Mouse (Mus musculus) megakaryocyte progenitor cell, adult 5-6 weeks (primary cell): Measurements from ENCODE around the gene Inf2. TPM values are rescaled to one million over a fixed set of nuclear protein-coding genes. Genes with fewer than 3 reads are reported as not detected.

Source experiments
- ATAC-seq: replicated peaks from 2 replicates; pipeline ENCODE4 v1.8.0; 2016; ENCODE audit warnings: mild to moderate bottlenecking, moderate TSS enrichment, inconsistent platforms; ENCODE audit not compliant: poor library complexity
- total RNA-seq, 2 experiments: library from RNA; stranded (forward) in 1 of 2; stranded (reverse) in 1 of 2; fragments of 157-497, 149-512 nt in 1 of 2; fragments of 200-1000 nt in 1 of 2; gene quantifications; 2 replicates each; pipeline versions ENCODE4 v1.2.3 to v1.2.4; 2015 to 2017

Gene Inf2
- total RNA-seq, 2 experiments from 2014 or later = 7.1 to 11.0 TPM

DNA sequence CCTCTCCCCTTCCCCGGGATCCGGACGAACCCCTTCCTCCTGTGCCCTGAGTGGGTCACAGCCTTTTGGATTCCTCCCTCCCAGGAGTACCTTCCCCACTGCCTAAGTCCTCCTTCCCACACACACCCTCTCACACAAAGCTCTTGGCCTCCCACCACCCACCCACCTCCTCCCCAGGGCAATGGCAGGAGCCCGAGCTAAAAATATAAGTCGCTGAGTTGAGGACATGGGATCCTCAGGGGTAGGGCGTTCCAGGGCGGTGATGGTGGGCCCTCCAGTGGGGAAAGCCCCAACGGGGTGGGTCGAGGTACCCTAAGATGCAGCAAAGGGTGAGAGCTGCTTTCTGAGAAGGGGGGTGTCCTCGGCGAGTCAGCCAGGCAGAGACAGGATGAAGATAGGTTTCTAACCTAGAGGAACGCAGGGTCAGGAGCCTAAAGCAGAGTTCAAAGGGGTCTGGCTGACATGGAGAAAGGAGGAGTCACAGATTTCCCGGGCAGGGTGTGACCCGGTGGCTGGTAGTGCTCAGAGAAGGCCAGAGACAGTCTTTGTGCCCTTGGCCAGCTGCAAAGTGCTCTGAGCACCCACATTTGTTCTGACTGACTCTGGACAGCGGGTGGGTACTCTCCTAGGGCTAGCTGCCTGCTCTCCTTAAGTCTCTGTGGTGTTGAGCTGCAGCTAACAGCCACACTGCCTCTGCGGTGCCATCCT lies 31.9 kb downstream of the Inf2 start:
- no peak for ATAC-seq

- ATAC-seq = no peak
These were observed 33.3 kb downstream of the Inf2 start for GRCm38 (mm10) chr12:112621900-112622299.

- peak; percentile 57 for ATAC-seq
These were observed 35.2 kb downstream of the Inf2 start for GRCm38 (mm10) chr12:112623742-112624141.

DNA sequence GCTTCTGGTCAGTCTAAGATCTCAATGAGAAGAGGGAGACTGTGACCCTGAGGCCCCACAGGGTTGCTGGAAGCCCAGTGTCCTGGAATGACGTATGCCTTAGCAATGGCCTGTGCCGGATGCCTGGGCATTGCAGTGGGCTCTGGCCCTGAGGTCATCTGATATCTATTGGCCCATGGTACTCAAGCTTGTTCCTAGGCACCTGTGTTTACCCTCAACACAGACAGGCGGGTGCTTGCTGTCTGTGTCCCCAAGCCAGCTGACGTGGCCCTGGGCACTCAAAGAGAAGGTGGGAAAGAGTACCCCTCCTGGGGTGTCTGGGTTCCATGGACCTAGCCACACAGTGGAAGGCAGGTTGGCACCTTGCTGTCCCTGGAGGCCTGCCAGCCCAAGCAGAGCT lies 37.1 kb downstream of the Inf2 start:
- ATAC-seq = no peak

- ATAC-seq = no peak
These were observed 37.9 kb downstream of the Inf2 start for GRCm38 (mm10) chr12:112626455-112626854.

GRCm38 (mm10) chr12:112627097-112627881 lies 38.7 kb downstream of the Inf2 start:
- ATAC-seq = no peak

- no peak for ATAC-seq
These were observed 39.6 kb downstream of the Inf2 start for GRCm38 (mm10) chr12:112628197-112628596.

DNA sequence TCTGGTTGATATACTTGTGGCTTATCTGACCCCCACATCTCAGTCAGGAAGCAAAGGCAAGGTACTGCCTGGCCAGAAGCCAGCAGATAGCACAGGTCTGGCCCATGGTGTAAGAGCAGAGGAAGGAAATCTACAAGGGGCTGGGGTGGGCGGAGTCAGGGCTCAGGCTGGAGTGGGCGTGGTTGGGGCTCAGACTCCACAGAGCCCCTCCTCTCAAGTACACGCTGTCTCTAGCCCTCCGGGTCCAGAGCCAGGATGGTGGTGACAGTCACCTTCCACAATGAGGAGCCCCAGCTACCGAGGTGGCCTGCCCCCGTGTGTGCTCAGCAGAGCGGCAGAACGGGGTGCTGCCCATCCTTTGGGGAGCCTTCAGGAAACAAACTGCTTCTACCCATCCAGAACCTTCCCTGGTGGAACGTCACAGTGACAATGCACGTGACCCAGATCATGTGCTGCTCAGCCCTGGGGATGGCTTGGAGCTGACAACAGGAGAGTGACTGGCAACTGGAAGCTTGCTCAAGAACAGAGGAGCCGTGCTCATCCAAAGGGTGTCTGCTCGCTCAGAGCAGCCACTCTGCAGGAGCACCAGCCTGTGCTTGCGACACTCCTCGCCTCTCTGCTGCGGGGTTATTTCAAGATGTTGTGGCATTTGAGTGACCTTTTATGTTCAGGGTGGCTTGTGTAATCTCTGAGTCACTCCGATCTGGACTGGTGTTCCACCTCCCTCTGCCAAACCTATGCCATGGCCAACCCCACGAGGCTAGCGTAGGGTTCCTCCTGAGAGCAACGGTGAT lies 40.5 kb downstream of the Inf2 start:
- peak; percentile 68 for ATAC-seq

DNA sequence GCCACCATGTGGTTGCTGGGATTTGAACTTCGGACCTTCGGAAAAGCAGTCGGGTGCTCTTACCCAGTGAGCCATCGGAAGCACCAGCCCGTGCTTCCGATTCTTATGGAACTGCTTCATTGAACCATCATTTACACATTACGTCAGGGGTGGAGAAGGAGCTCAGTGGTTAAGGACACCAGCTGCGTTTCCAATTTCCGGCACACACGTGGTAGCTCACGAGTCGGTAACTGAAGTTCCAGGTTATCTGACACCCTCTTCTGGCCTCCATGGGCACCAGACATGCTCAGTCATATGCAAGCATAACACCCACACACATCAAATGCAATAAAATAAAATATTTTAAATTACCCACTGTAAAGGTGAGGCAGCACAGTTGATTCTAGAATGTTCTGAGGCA lies 41.4 kb downstream of the Inf2 start:
- ATAC-seq = no peak

DNA sequence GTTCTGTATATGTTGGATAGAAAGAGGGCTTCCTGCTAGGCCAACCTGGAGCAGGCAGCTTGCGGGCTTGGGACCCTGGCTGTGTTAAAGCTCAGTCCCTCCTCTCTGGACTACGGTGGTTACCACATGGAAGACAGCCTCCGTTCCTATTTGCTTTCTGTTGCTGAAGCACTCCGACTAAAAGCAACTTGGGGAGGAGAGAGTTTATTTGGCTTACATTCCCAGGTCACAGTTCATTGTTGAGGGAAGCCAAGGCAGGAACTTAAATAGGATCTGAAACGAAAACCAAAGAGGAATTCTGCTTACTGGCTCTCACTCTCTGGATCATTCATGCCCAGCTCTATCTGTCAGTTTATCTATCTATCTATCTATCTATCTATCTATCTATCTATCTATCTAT lies 42.2 kb downstream of the Inf2 start:
- no peak for ATAC-seq

DNA sequence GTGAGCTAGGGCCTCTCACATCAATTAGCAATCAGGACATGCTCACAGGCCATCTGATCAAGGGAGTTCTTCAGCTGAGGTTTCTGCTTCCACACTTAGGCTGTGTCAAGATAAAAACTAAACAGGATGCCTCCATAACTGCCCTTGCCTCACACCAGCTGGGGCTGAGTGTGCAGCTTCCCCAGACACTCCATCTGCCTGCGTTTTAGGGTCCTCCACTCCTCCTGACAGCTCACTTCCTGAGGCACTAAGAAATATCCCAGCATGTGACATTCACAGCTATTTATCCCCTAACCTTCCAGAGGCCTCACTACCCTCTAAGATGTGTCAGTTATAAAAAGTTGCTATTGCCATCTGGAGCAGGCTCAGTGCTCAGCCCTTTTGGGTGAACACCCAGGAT lies 42.9 kb downstream of the Inf2 start:
- no peak for ATAC-seq

DNA sequence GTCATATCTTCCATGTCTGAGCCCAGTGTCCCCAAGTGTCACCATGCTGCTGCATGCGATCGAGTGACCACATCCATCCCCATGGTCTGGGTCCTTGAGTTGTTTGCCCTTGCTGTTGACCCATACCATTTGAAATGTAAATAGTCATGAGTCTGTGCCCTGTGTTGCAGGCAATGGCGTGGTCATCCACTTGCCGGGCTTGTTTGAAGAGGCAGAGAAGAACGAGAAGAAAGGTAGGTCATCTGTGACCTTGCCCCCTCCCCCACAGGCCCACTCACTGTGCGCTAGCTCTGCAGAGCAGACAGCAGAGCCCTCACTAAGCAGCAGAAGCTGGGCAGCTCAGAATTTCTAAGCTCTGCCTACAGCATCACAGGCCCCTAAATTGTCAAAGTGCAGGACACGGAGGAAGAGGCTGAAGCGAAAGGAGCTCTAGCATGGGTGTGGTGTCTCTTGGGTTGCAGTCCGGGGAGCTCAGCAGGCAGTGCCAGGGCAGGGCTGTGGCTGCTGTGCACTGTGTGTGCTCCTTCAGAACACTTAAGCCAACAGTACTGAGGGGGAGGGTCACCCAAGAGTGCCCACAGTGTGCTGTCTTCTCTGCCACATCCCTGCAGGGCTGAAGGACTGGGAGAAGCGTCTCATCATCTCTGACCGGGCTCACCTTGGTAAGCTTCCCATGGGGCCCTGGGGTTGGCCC lies 43.6 kb downstream of the Inf2 start:
- no peak for ATAC-seq

DNA sequence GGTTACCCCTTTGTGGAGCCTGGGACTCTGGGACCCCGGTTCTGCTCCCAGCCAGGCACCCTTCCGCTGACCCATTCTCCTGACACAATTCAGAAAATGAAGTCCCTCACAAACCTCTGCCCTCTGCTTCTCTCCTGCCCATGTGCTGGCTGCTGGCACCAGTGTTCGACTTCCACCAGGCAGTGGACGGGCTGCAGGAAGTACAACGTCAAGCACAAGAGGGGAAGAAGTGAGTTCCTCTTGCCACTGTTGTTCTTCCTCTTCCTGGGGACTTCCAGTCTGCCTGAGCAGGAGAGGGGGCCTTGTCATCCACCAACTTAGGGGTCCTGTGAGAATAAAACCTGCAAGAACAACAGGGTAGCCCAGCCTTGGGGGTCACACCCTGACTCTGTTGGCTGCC lies 44.3 kb downstream of the Inf2 start:
- ATAC-seq = 0 out of 2 replicates have a peak, but pooled peaks have one; percentile 13

DNA sequence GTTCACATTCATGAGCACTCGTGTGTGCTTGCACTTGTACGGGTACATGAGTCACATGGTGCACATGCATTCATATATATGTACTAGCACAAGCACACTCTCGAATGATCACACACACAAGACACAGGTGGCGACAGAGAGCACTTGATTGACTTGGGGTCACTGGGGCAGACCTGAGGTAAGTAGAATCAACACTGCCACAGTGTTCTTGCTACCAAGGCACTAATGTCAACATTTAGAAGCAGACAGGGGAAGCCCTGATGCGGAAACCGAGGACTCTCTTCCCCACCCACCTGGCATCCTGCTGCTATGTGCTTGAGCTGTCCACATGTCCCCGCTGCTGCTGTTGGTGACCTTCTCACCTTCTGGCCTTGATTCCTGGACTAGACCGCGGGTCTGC lies 45.1 kb downstream of the Inf2 start:
- ATAC-seq = no peak

DNA sequence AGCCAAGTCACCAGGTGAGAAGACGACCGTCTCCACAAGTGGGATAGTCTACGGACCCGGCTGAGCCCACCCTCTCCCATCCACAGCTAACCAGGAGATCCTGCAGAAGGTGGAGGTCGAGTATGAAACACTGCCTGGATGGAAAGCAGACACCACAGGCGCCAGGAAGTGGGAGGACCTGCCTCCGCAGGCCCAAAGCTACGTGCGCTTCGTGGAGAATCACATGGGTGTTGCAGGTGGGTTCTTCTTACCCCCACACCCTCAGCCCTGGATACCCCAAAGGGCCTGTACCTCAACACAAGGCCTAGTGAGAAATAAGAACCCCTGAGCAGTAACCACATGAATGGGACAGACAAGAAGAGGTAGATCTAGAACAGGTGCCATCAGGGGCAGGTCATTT lies 50.9 kb downstream of the Inf2 start:
- ATAC-seq = no peak

DNA sequence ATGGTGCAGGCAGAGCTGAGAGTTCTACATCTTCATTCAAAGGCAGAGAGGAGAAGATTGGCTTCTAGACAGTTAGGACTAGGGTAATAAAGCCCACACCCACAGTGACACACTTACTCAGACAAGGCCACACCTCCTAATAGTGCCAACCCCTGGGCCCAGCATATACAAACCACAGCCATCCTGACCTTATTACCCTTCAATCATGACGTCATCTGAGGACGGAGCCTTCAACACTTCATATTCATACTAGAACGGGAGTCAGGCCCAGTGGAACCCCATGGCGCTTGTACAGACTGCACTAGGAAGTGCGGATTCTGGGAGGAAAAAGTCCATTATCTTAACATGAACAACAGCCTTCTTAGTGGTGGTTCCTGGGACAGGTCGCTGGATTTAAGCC lies 54.5 kb downstream of the Inf2 start:
- no peak for ATAC-seq

- ATAC-seq = peak; percentile 83
These were observed 55.7 kb downstream of the Inf2 start, which contains the start of gene Siva1 for GRCm38 (mm10) chr12:112644180-112644854. Siva1 (plus strand) TSS chr12:112644679.

GRCm38 (mm10) chr12:112644855-112645506 lies 56.4 kb downstream of the Inf2 start:
- peak; percentile 21 for ATAC-seq

GRCm38 (mm10) chr12:112646139-112646538 lies 57.6 kb downstream of the Inf2 start:
- ATAC-seq = no peak

DNA sequence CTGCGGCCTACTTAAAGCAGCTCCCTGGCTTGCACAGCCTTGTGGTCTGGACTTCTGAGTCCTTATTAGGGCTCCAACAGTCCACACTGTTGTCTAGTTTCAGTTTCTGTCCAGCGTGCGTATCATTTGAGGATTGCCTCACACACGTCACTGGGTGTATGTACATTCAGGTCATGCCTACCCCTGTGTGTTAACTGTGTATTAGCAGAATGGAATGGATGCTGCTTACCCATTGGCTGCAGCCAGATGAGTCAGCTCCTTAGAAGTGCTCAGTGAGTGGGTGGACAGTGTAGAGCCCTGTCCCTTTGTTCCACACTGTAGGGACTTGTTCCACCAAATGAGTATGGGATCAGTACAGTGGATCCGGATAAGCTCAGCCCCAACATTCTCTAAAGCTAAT lies 59.5 kb downstream of the Inf2 start:
- ATAC-seq = peak; percentile 15
